Mouse (Mus musculus) liver, embryonic 11.5 days (tissue): Measurements from ENCODE around the gene Nup205. TPM values are rescaled to one million over a fixed set of nuclear protein-coding genes. Genes with fewer than 3 reads are reported as not detected.

Experiments used
- ATAC-seq: fragments of 200-750 bp; cut with Nextera tagmentation; replicated peaks from 2 replicates; pipeline ENCODE4 v1.8.0; 2017; ENCODE audit warnings: moderate number of reproducible peaks, mild to moderate bottlenecking, moderate TSS enrichment, moderate library complexity; ENCODE audit not compliant: low FRiP score
- DNase-seq: peaks from one replicate; pipeline ENCODE4 v3.0.0-alpha.2; 2017; ENCODE audit warnings: low spot score
- H3K27ac ChIP-seq: fragments of 300-500 bp; sonication (generic); 2 replicates; pipeline ENCODE4 v1.5.1; 2014; ENCODE audit warnings: mild to moderate bottlenecking, low read depth, low read length, control low read depth
- H3K27me3 ChIP-seq: fragments of 300-500 bp; sonication (generic); replicated peaks from 2 replicates; pipeline ENCODE4 v1.6.1; 2014; ENCODE audit warnings: low read length, mixed read lengths; ENCODE audit not compliant: control insufficient read depth, insufficient read depth
- H3K36me3 ChIP-seq: fragments of 300-500 bp; sonication (generic); 2 replicates; pipeline ENCODE4 v1.6.1; 2014; ENCODE audit warnings: mild to moderate bottlenecking, low read length, moderate library complexity, mixed read lengths; ENCODE audit not compliant: control insufficient read depth, insufficient read depth
- H3K4me1 ChIP-seq: fragments of 300-500 bp; sonication (generic); replicated peaks from 2 replicates; pipeline ENCODE4 v1.6.1; 2014; ENCODE audit warnings: low read length, mixed read lengths; ENCODE audit not compliant: control insufficient read depth, insufficient read depth
- H3K4me2 ChIP-seq: fragments of 300-500 bp; sonication (generic); 2 replicates; pipeline ENCODE4 v1.6.1; 2014; ENCODE audit warnings: mild to moderate bottlenecking, control low read depth, moderate library complexity
- H3K4me3 ChIP-seq: fragments of 300-500 bp; sonication (generic); 2 replicates; pipeline ENCODE4 v1.5.1; 2014; ENCODE audit warnings: low read depth, low read length, control low read depth
- H3K9ac ChIP-seq: fragments of 300-500 bp; sonication (generic); 2 replicates; pipeline ENCODE4 v1.6.1; 2014; ENCODE audit warnings: low read depth, low read length, control low read depth
- H3K9me3 ChIP-seq: fragments of 300-500 bp; sonication (generic); 2 replicates; pipeline ENCODE4 v1.6.1; 2016; ENCODE audit warnings: low read length, inconsistent platforms, mixed read lengths; ENCODE audit not compliant: control insufficient read depth
- WGBS: fragments of 180-500 bp; shearing (Covaris S2); extraction: QIAGEN DNeasy Blood & Tissue Kit; methylation state at CpG from one replicate; pipeline ENCODE4 v1.1.7; 2014; 5-methylcytosine and 5-hydroxymethylcytosine counted together
- polyA plus RNA-seq: library from polyadenylated mRNA; unstranded; fragments of >200 nt; fragmentation: Nextera tagmentation; extraction: Ambion mirVana; gene quantifications from 2 replicates; pipeline ENCODE4 v1.2.1, GENCODE M21; 2014

Nup205 gene
- polyA plus RNA-seq, 1 experiment from 2014 or later, result 63.0 TPM

- H3K9ac ChIP-seq, result peak overlapping the region; percentile 93
- peak; percentile 87 for ATAC-seq
Observed at GRCm38 (mm10) chr6:35254136-35254904, 77.1 kb downstream of the Nup205 start.

GRCm38 (mm10) chr6:35255017-35255416 lies 77.8 kb downstream of the Nup205 start:
- Histone ChIP-seq H3K36me3 (no peaks in the 10 kb centered on the region), H3K4me3 (peak overlapping the region; percentile 83), H3K27me3 (no peaks in the 10 kb centered on the region), H3K9me3 (no peaks in the 10 kb centered on the region), H3K27ac (peak overlapping the region; percentile 96), H3K9ac (peak overlapping the region; percentile 93), H3K4me1 (peaks cover 61% of the 10 kb centered on the region), H3K4me2 (peak overlapping the region; percentile 82)
- WGBS, result 45% methylated on average over 12 of the region's 12 CpGs
- ATAC-seq (peak; percentile 30; the same call in 1 of the 2 replicates), DNase-seq (no peak)

More at GRCm38 (mm10) chr6:35254136-35254904, 77.1 kb downstream of the Nup205 start:
- WGBS, result 18% methylated on average over 9 of the region's 9 CpGs
- no peaks in the 10 kb centered on the region for H3K27me3 ChIP-seq
- no peaks in the 10 kb centered on the region for H3K9me3 ChIP-seq
- H3K4me2 ChIP-seq, result peak overlapping the region; percentile 82
- H3K4me3 ChIP-seq, result peak overlapping the region; percentile 83
- H3K4me1 ChIP-seq, result peaks cover 55% of the 10 kb centered on the region
- peak overlapping the region; percentile 96 for H3K27ac ChIP-seq
- DNase-seq, result peak; percentile 54
- H3K36me3 ChIP-seq, result no peaks in the 10 kb centered on the region

DNA sequence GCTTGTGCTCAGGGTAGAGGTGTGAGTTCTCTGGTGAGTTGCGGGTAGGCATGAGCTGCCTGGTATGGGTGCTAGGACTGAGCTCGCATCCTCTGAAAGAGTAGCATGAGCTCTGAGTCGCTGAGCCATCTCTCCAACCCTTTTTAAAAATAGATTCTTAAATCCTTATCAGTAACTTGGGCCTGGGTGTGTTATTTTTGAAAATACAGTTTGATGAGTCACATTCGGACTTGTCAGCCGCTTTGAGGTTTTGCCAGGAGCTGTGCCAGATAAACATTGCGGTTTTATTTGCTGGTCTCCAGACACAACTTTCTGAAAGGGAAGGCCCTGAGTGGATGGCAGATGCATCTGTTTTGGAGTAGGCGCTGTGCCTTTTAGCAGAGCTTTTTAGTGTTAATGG lies 79.5 kb downstream of the Nup205 start:
- no peak for DNase-seq
- peaks cover 7% of the 10 kb centered on the region; the same call in 1 of the 2 replicates for H3K36me3 ChIP-seq
- H3K4me1 ChIP-seq, result peaks cover 66% of the 10 kb centered on the region
- H3K4me3 ChIP-seq, result no peak overlapping the region
- H3K27me3 ChIP-seq, result no peaks in the 10 kb centered on the region
- WGBS, result 35% methylated on average over 7 of the region's 7 CpGs
- H3K27ac ChIP-seq, result peak overlapping the region; percentile 78
- ATAC-seq, result peak; percentile 44
- H3K9ac ChIP-seq, result no peak overlapping the region
- peak overlapping the region; percentile 82 for H3K4me2 ChIP-seq
- H3K9me3 ChIP-seq, result no peaks in the 10 kb centered on the region

DNA sequence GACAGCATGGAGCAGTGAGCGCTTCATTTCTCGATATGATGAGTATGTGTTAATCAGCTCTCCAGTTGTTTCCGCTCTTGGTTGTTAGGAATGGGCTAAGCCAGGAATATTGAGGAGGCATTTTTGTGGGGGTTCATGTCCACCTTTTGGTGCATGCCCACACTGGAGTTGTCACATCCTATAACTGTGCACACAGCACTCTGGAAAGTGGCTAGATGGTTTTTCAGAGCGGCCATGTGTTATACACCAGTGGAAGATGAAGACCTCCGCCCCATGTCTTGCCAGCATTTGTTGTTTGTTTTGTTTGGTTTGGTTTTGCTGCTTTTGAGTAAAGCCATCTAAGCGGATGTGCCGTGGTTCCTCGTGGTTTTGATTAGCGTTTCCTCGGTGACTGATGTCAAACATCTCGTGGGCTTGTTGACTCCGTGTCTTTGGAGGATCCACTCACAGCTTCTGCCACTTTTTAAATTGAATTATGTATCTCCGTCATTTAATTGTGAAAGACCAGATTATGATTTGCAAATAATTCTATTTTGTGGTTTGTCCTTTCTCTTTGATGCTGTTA lies 80.5 kb downstream of the Nup205 start:
- H3K9me3 ChIP-seq, result no peaks in the 10 kb centered on the region
- H3K4me1 ChIP-seq, result peaks cover 66% of the 10 kb centered on the region
- no peak for DNase-seq
- no peak for ATAC-seq
- peak overlapping the region; percentile 23; the same call in 1 of the 2 replicates for H3K9ac ChIP-seq
- peaks cover 10% of the 10 kb centered on the region; the same call in 1 of the 2 replicates for H3K36me3 ChIP-seq
- peak overlapping the region; percentile 78; the same call in 1 of the 2 replicates for H3K27ac ChIP-seq
- peak overlapping the region; percentile 82 for H3K4me2 ChIP-seq
- WGBS, result 67% methylated on average over 13 of the region's 13 CpGs
- 0 out of 2 replicates have a peak overlapping the region, but pooled peaks have one; percentile 0 for H3K4me3 ChIP-seq
- H3K27me3 ChIP-seq, result no peaks in the 10 kb centered on the region

GRCm38 (mm10) chr6:35258922-35259321 lies 81.7 kb downstream of the Nup205 start:
- no peaks in the 10 kb centered on the region for H3K9me3 ChIP-seq
- H3K27me3 ChIP-seq, result no peaks in the 10 kb centered on the region
- ATAC-seq (no peak), DNase-seq (no peak)
- H3K9ac ChIP-seq, result no peak overlapping the region
- no peak overlapping the region for H3K27ac ChIP-seq
- 84% methylated on average over 2 of the region's 2 CpGs for WGBS
- no peak overlapping the region for H3K4me2 ChIP-seq
- H3K4me1 ChIP-seq, result peaks cover 58% of the 10 kb centered on the region
- no peak overlapping the region for H3K4me3 ChIP-seq
- peaks cover 18% of the 10 kb centered on the region; the same call in 1 of the 2 replicates for H3K36me3 ChIP-seq

DNA sequence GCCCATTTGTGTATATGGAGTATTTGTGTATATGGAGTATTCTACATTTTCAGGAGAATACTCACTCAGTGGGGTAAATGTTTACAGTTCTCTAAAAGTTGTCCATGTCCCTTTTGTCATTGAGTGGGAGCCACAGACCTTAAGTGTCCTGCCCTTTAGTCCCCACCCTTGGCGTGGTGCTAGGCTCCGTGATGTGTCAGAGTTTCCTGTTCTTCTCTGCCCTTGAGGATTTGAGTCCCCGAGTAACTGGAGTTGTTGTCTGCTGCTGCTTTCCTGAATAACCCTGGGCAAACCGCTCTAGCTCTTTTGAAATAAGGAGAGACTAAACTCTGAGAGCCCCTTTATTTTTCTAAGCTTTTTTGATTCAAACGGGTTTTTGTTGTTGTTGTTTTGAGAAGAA lies 82.3 kb downstream of the Nup205 start:
- no peak overlapping the region for H3K27ac ChIP-seq
- no peaks in the 10 kb centered on the region for H3K9me3 ChIP-seq
- H3K4me1 ChIP-seq, result peaks cover 52% of the 10 kb centered on the region
- peaks cover 18% of the 10 kb centered on the region; the same call in 1 of the 2 replicates for H3K36me3 ChIP-seq
- 59% methylated on average over 5 of the region's 5 CpGs for WGBS
- H3K9ac ChIP-seq, result no peak overlapping the region
- no peaks in the 10 kb centered on the region for H3K27me3 ChIP-seq
- DNase-seq (no peak), ATAC-seq (no peak)
- H3K4me2 ChIP-seq, result no peak overlapping the region
- H3K4me3 ChIP-seq, result no peak overlapping the region

- DNase-seq (no peak), ATAC-seq (no peak)
- WGBS, result 79% methylated on average over 7 of the region's 7 CpGs
- Histone ChIP-seq H3K27me3 (no peaks in the 10 kb centered on the region), H3K36me3 (peaks cover 18% of the 10 kb centered on the region; the same call in 1 of the 2 replicates), H3K4me1 (peaks cover 42% of the 10 kb centered on the region), H3K4me2 (no peak overlapping the region), H3K9me3 (no peaks in the 10 kb centered on the region), H3K9ac (no peak overlapping the region), H3K4me3 (no peak overlapping the region), H3K27ac (no peak overlapping the region)
Observed at GRCm38 (mm10) chr6:35260531-35260930, 83.3 kb downstream of the Nup205 start.

- H3K36me3 ChIP-seq, result peaks cover 18% of the 10 kb centered on the region; the same call in 1 of the 2 replicates
- no peak for ATAC-seq
- H3K4me3 ChIP-seq, result no peak overlapping the region
- WGBS, result 81% methylated on average over 15 of the region's 15 CpGs
- no peaks in the 10 kb centered on the region for H3K9me3 ChIP-seq
- no peak overlapping the region for H3K4me2 ChIP-seq
- no peaks in the 10 kb centered on the region; the same call in 1 of the 2 replicates for H3K4me1 ChIP-seq
- no peak overlapping the region for H3K9ac ChIP-seq
- H3K27me3 ChIP-seq, result no peaks in the 10 kb centered on the region
- H3K27ac ChIP-seq, result no peak overlapping the region
- DNase-seq, result no peak
Observed at GRCm38 (mm10) chr6:35265580-35266278, 88.5 kb downstream of the Nup205 start.
